Mouse (Mus musculus) cortical plate, adult 2 months (tissue): Measurements from ENCODE around the gene Rhox4a2.
"Not testable (repeated sequence)": the region's sequence is repeated elsewhere in the genome, so short reads cannot be mapped to it uniquely, and the experiment has no call there.

ENCODE experiments used
- CTCF ChIP-seq: fragments of 200-500 bp; IDR thresholded peaks from 2 replicates; pipeline ENCODE4 v1.5.1; 2011; ENCODE audit warnings: mild to moderate bottlenecking, control low read depth, low read length; ENCODE audit not compliant: insufficient read depth; ENCODE audit errors: extremely low read depth
- POLR2A ChIP-seq: fragments of 200-500 bp; IDR thresholded peaks from 2 replicates; pipeline ENCODE4 v1.6.1; 2011; ENCODE audit warnings: mild to moderate bottlenecking, low read length, control low read depth; ENCODE audit not compliant: insufficient read depth; ENCODE audit errors: extremely low read depth

DNA sequence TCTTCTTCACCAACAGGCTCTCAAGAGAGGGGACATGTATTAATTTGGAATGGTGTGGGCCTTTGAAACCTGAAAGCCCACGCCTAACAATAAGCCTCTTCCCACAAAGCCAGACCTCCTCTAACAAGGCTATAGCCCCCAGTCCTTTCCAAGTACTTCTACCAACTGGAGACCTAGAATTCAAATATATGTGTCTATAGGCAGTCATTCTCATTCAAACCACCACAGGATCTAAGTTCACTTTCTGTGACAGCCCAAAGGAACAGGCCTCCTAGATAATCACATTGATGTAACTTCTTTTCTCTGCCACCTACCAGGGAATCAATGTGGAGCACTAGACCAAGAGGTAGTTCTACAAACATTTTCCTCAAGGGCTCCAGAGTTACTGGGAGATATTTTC, 10.9 kb upstream of the Rhox4a2 start, which contains the start of gene Rhox3a2:
- TF ChIP-seq CTCF, POLR2A: not testable (repeated sequence)
